Mouse (Mus musculus) lung, postnatal 10 days (tissue): ENCODE data around the gene Wnt16.
A peak's percentile ranks its signal among the peaks of the same experiment; 100 is the strongest.
"Not testable (repeated sequence)": the region's sequence is repeated elsewhere in the genome, so short reads cannot be mapped to it uniquely, and the experiment has no call there.

Experiments used
- DNase-seq: peaks from one replicate; pipeline ENCODE4 v3.0.0; 2021

Wnt16 gene

GRCm38 (mm10) chr6:22288004-22288736, at the start of gene Wnt16:
Gene Wnt16 (plus strand): TSS chr6:22288227.
- DNase-seq = no peak

GRCm38 (mm10) chr6:22243321-22243720, 44.7 kb upstream of the Wnt16 start:
- DNase-seq = no peak

GRCm38 (mm10) chr6:22246696-22247095, 41.3 kb upstream of the Wnt16 start:
- no peak for DNase-seq

DNA sequence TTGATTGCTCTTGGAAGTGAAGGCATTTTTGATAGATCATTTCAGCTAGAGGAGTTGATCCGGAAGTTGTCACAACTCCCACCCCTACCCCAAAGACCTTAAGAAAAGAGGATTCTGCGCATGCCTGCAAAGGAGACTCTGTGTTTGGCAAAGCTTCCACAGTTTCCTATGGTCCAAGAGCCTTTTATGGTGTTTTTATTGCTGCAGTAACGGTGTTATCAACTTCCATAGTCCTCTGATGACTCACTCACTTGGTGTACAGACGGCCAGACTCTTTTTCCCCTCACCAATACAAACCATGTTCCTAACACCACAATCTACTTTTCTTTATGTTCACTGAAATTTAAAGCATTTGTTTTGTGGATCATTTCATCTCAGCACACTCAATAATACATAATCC, 29.2 kb upstream of the Wnt16 start:
- no peak for DNase-seq

- DNase-seq = no peak
These were observed 25.5 kb upstream of the Wnt16 start for GRCm38 (mm10) chr6:22262519-22262918.

- not testable (repeated sequence) for DNase-seq
These were observed 23.9 kb upstream of the Wnt16 start for GRCm38 (mm10) chr6:22264094-22264493.

GRCm38 (mm10) chr6:22266018-22266417, 22.0 kb upstream of the Wnt16 start:
- no peak for DNase-seq

DNA sequence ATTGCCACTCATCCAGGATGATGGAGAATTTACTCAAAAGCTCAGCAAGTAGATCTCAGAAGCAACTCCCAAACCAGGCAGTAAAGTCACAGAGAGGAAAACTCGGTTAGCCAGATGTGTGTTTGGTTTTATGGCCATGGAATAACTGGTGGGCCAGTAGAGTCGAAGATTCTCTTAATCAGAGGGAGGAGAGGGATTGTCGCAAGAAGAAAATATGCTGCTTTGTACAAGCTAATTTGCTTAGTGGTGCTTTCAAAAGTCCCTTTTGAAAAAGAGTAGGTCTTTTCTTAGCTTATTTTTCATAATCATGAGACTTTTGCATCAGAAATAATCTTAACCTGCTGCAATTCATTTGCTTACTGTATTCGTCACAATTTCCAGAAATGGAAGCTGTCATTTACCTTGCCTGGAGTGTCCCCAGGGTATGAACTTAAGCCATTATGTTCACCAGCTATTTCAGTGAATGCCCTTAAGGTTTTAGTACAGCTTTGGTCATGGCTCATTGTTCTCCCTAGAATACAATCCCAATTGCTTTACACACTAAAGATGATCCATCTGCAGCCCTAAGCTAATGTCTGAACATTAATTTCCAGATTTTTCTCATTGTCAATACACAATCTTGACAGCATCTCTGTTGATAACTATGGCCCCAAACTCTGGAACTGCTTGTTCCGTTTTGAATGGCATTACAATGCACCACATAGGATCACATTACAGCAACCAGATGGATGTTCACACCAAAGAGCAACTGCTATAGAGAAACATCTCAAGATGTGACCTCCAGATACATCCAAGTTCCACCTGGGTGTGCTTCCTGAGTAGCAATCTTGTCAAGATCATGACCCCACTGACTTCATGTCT, 20.0 kb upstream of the Wnt16 start:
- DNase-seq = no peak

- no peak for DNase-seq
These were observed 19.4 kb upstream of the Wnt16 start for GRCm38 (mm10) chr6:22268677-22269076.

- no peak for DNase-seq
These were observed 18.0 kb upstream of the Wnt16 start for GRCm38 (mm10) chr6:22269840-22270521.

GRCm38 (mm10) chr6:22277941-22278340, 10.1 kb upstream of the Wnt16 start:
- no peak for DNase-seq

DNA sequence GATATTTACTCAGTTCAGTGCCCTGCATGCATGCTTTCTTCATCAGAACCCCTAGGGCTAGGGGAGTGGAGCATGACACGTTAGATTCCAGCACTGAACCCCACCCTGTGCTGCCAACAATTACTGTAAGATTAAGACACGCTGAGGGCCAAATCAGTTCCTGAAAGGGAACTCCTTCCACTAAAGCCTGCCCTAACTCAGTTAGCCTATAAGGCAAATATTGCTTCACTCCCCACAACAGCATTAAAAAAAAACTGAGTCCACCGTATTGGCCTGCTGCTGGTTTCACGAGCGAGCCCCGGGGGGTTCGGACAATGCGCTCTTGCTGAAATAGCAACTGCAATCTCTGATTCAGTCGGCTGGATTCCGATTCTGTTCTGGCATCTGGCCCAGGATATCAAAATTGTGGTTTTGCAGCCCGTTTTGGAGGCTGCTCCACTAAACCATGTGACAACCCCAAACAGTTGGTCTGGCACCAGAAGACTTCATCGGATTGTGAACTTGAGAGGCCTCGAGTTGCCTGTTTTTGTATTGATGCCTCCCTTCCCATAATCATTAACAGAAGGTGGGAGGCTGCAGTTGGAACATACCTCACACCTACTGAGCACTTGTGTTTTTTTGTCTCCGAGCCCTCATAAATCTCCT, 7.7 kb upstream of the Wnt16 start:
- peak; percentile 74 for DNase-seq

GRCm38 (mm10) chr6:22282405-22282804, 5.6 kb upstream of the Wnt16 start:
- DNase-seq = no peak

GRCm38 (mm10) chr6:22288737-22289460, 872 bp downstream of the Wnt16 start:
- DNase-seq = peak; percentile 11

- no peak for DNase-seq
These were observed 1.5 kb downstream of the Wnt16 start for GRCm38 (mm10) chr6:22289461-22290021.

- no peak for DNase-seq
These were observed 2.8 kb downstream of the Wnt16 start for GRCm38 (mm10) chr6:22290790-22291189.

DNA sequence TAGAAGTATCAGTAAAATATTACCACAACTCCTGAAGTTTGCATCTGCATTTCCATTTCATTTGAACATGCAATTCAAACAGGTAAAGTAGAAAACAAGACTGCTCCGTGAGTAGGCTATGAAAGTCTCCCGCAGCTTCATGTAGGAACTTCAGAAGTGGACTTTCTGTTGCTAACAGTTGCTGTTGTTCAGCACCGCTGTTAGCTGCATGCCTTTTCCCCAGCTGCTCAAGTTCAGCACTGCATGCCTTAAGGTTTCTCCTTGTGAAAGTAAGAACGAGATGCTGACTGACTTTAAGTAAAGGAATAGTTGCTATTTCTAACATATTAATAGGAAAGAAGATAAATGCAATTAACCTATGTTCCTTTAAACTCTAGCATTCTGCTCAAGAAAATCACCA, 4.0 kb downstream of the Wnt16 start:
- no peak for DNase-seq

DNA sequence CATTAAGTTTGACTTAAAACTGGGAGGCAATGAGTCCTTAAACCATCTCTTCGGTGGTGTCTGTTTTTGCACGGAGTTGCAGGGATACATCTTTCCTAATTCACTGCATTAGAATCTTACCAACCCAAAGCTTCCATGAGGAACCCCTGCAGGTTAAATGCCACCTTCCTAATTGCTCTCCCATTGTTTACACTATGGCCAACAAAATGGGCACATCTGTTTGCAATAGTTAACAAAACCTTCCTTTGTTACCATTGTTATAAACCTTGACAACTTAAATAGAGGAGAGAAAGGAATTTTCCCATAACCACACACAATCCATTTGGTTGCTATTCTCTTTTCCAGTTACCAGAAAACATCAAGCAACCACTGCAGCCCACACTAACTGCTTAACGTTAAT, 5.9 kb downstream of the Wnt16 start:
- DNase-seq = no peak

DNA sequence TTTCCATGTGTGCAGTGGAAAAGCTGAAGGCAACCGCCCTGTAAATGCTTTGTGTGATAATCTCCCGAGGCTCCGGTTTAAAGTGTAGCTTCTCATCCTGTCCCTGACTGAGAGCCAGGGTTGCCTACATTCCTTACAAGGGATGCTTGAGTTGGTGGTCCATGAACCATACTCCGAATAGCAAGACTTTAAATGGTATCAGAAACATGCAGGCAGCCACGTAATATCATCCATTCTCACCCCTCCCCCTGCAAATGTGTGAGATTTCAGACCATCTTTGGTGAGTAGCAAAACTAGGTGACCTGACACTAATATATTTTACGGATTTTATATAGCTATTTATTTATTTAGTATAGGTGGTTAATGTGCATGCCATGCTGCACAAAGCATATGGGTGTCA, 9.0 kb downstream of the Wnt16 start:
- no peak for DNase-seq

DNA sequence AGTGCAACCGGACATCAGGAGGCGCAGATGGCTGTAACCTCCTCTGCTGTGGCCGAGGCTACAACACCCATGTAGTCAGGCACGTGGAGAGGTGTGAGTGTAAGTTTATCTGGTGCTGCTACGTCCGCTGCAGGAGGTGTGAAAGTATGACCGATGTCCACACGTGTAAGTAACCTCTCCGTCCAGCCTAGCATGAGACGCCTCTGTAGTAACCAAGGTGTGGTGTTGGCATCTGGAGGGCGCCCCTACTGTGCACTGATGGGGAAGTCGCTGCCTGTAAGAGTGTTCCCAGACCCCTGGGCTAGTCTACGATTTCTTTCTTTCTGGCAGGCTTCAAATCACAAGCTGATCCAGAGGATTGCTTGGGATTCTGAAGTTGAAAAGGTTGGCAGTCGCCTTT, 10.0 kb downstream of the Wnt16 start:
- no peak for DNase-seq

- DNase-seq = peak; percentile 84
These were observed 37.5 kb downstream of the Wnt16 start for GRCm38 (mm10) chr6:22325364-22326072.
